Comparison of ENCODE assay signal across 14 mouse cellular contexts in the genomic region with DNA sequence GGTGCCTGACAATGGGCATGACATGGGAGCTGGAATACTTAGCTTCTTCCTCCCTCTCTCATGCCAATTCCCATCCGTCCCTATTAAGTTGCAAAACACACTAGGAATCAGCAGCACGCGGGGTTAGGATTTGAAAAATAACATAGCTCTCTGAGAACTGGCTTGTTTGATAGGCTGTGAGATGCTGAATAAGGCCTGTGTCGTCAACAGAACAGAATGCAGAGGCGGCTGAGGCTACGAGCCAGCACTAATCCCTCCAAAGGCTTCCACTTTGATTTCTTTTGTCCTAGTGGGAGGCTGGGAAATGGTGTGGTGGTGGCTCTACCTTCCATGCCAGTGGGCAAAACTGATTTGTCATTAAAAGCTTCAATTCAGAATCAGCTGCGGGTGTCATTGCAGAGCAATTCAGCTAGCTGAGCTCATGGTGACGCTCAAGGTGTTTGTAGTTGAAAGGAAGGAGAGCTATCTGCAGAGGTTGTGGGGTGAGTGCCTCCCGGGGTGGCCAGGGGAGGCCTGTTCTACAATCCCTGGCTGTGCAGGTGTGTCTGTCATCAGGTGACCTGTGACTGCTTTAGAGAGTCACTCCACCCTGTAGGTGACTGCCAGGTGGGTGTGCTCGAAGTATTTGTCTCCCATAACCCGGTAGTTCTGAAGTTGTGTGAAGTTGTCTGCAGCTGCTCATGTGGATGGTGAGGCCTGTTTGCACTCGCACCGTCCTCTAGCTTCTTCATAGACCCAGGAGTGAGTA. TPM values are rescaled to one million over a fixed set of nuclear protein-coding genes. Genes with fewer than 3 reads are reported as not detected.
DNase-seq lines count a peak whose midpoint lies in the region; TF ChIP-seq lines count a peak whose summit lies in the region.
"Had no signal": no experiment of that assay in that cellular context is flagged by ENCODE, and none has a peak within 500 bp of the region (broad histone marks: within the 10 kb centered on the region; RNA-seq: fewer than 3 reads in every experiment).

No protein-coding gene starts in this region.

- intact Hi-C loops in heart, adult 2 months (cut with DNase I) = loop anchor here (2.0 kb wide), 1 partner anchor 13 kb away; the partner anchor contains the start of gene Tacc2
- intact Hi-C loops in heart, postnatal 14 days (cut with DNase I) = no loop called here

- H3K4me3 ChIP-seq in heart, adult 2 months = no peak overlapping the region
- H3K4me3 ChIP-seq: embryonic facial prominence, embryonic 12.5 days; liver, embryonic 15.5 days had no signal

- no peaks in the 10 kb centered on the region for H3K27me3 ChIP-seq in heart, adult 2 months (ENCODE audit: control insufficient read depth, insufficient read depth, low read length)
- H3K27me3 ChIP-seq: embryonic facial prominence, embryonic 12.5 days; liver, embryonic 15.5 days had no signal

- TF ChIP-seq EP300 in heart, adult 2 months (IDR thresholded peaks at IDR 0.05; ENCODE audit: insufficient read depth, low read depth, low read length) = no peak

- H3K79me2 ChIP-seq in heart, adult 2 months (replicated peaks; ENCODE audit: control insufficient read depth, insufficient read depth, low read length) = 0 out of 2 replicates have a peak, but pooled peaks cover 1% of the 10 kb centered on the region

- TF ChIP-seq POLR2A in heart, adult 2 months (IDR thresholded peaks at IDR 0.05; ENCODE audit: insufficient read depth, low read depth, low read length) = no peak

- no peak overlapping the region for H3K9ac ChIP-seq in heart, adult 2 months (ENCODE audit: low read depth, low read length)
- H3K9ac ChIP-seq: embryonic facial prominence, embryonic 12.5 days; liver, embryonic 15.5 days had no signal

- H3K36me3 ChIP-seq in heart, adult 2 months (ENCODE audit: control insufficient read depth, insufficient read depth, low read length) = no peaks in the 10 kb centered on the region
- H3K36me3 ChIP-seq: embryonic facial prominence, embryonic 12.5 days; liver, embryonic 15.5 days had no signal

- H3K27ac ChIP-seq in heart, adult 2 months = peak overlapping the region; percentile 77
- H3K27ac ChIP-seq: embryonic facial prominence, embryonic 12.5 days; liver, embryonic 15.5 days had no signal

- DNase-seq in heart, adult 2 months = peak in 1 of 2 experiments; percentile 38
- no peak for DNase-seq in heart, postnatal 14 days
- peak; percentile 17 to 21 for DNase-seq in right cerebral cortex, adult 2 months (ENCODE audit: low spot score in 2 of 2)
- DNase-seq in right cerebral cortex, postnatal 36 days (ENCODE audit: low spot score in 2 of 2) = no peak
- peak; percentile 32 for DNase-seq in lung, postnatal 10 days
- no peak for DNase-seq in ovary, adult 18-20 months (ENCODE audit: low spot score)
- no peak for DNase-seq in natural killer cell, adult 2 months (ENCODE audit: low spot score in 2 of 2)
- no peak for DNase-seq in urinary bladder, postnatal 4 days (ENCODE audit: low spot score in 2 of 2)
- DNase-seq: adrenal gland, adult 8-10 months; cerebellum, adult 11 months; right cerebral cortex, postnatal 4 days; thymus, postnatal 14 days had no signal

- 55% methylated on average over 13 of the region's 13 CpGs for WGBS in heart, adult 2 months

- H3K4me1 ChIP-seq in heart, adult 2 months (ENCODE audit: control insufficient read depth, insufficient read depth, low read length) = peaks cover 6% of the 10 kb centered on the region
- H3K4me1 ChIP-seq: embryonic facial prominence, embryonic 12.5 days had no signal

- TF ChIP-seq CTCF in heart, adult 2 months (IDR thresholded peaks at IDR 0.05) = no peak

RNA-seq across cellular contexts. Expression of gene Tacc2, which starts 13.0 kb away (rescaled TPM):
- total RNA-seq in heart, adult 2 months (2021) = 100 to 1,000 TPM; 339 to 480 TPM
- polyA plus RNA-seq in heart, adult 2 months (2012; rRNA removed) = 117 and 163 TPM in 2 replicates
- 100 to 1,000 TPM; 316 to 336 TPM for total RNA-seq in heart, postnatal 14 days (2021)

RNA-seq across cellular contexts. Expression of gene Nsmce4a, which starts 17.3 kb away (rescaled TPM):
- 10 to 100 TPM; 38.6 to 46.0 TPM for total RNA-seq in heart, adult 2 months (2021)
- polyA plus RNA-seq in heart, adult 2 months (2012; rRNA removed) = 20.0 and 32.3 TPM in 2 replicates
- 10 to 100 TPM; 44.3 to 44.4 TPM for total RNA-seq in heart, postnatal 14 days (2021)

Comparison
In these comparisons a context has a peak if more than half of its experiments do, and no peak if none do; other contexts are left out.
1. DNase-seq: peak in right cerebral cortex, adult 2 months (2 of 2) and lung, postnatal 10 days (single experiment); none in heart, postnatal 14 days (0 of 2), right cerebral cortex, postnatal 36 days (0 of 2), ovary, adult 18-20 months (single experiment), natural killer cell, adult 2 months (0 of 2) and urinary bladder, postnatal 4 days (0 of 2).